Comparison of ENCODE assay signal across 26 mouse cellular contexts in genomic region chr2:131477917-131478316, GRCm38 (mm10). TPM values are rescaled to one million over a fixed set of nuclear protein-coding genes. Genes with fewer than 3 reads are reported as not detected.
DNase-seq lines count a peak whose midpoint lies in the region; ATAC-seq and TF ChIP-seq lines count a peak whose summit lies in the region.
"Had no signal": no experiment of that assay in that cellular context is flagged by ENCODE, and none has a peak within 500 bp of the region (broad histone marks: within the 10 kb centered on the region; RNA-seq: fewer than 3 reads in every experiment).

No protein-coding gene starts in this region.

- H3K9me3 ChIP-seq in embryonic facial prominence, embryonic 14.5 days (ENCODE audit: control insufficient read depth, low read length), result 0 out of 2 replicates have a peak, but pooled peaks cover 5% of the 10 kb centered on the region
- no peaks in the 10 kb centered on the region for H3K9me3 ChIP-seq in embryonic facial prominence, embryonic 10.5 days
- 0 out of 2 replicates have a peak, but pooled peaks cover 4% of the 10 kb centered on the region for H3K9me3 ChIP-seq in intestine, embryonic 14.5 days (ENCODE audit: control insufficient read depth, low read length)
- H3K9me3 ChIP-seq in intestine, postnatal 0 days (ENCODE audit: control insufficient read depth), result peaks cover 4% of the 10 kb centered on the region; the same call in 1 of the 2 replicates
- H3K9me3 ChIP-seq in midbrain, embryonic 11.5 days (ENCODE audit: control insufficient read depth, low read length), result no peaks in the 10 kb centered on the region
- H3K9me3 ChIP-seq in midbrain, embryonic 16.5 days (replicated peaks; ENCODE audit: control insufficient read depth, low read length, poor library complexity, severe bottlenecking), result no peaks in the 10 kb centered on the region
- H3K9me3 ChIP-seq: forebrain, embryonic 13.5 days; heart, embryonic 15.5 days had no signal

- no peaks in the 10 kb centered on the region for H3K36me3 ChIP-seq in embryonic facial prominence, embryonic 14.5 days (ENCODE audit: control insufficient read depth, insufficient read depth, low read length)
- no peaks in the 10 kb centered on the region for H3K36me3 ChIP-seq in embryonic facial prominence, embryonic 10.5 days (replicated peaks)
- no peaks in the 10 kb centered on the region for H3K36me3 ChIP-seq in intestine, embryonic 14.5 days (ENCODE audit: control insufficient read depth, insufficient read depth, low read length)
- H3K36me3 ChIP-seq in intestine, postnatal 0 days (ENCODE audit: control insufficient read depth, insufficient read depth), result no peaks in the 10 kb centered on the region
- no peaks in the 10 kb centered on the region for H3K36me3 ChIP-seq in midbrain, embryonic 11.5 days (ENCODE audit: control insufficient read depth, insufficient read depth, low read length)
- H3K36me3 ChIP-seq in midbrain, embryonic 16.5 days (ENCODE audit: control insufficient read depth, insufficient read depth, low read length), result no peaks in the 10 kb centered on the region
- H3K36me3 ChIP-seq: embryonic facial prominence, embryonic 13.5 days; forebrain, embryonic 10.5 days; heart, embryonic 15.5 days had no signal

- no peak overlapping the region for H3K27ac ChIP-seq in embryonic facial prominence, embryonic 14.5 days (replicated peaks; ENCODE audit: low read depth, low read length)
- no peak overlapping the region for H3K27ac ChIP-seq in embryonic facial prominence, embryonic 10.5 days (replicated peaks)
- H3K27ac ChIP-seq in intestine, embryonic 14.5 days (ENCODE audit: low read depth), result no peak overlapping the region
- H3K27ac ChIP-seq in intestine, postnatal 0 days (ENCODE audit: low read depth, low read length), result no peak overlapping the region
- no peak overlapping the region for H3K27ac ChIP-seq in midbrain, embryonic 11.5 days (ENCODE audit: low read depth, low read length)
- no peak overlapping the region for H3K27ac ChIP-seq in midbrain, embryonic 16.5 days (ENCODE audit: low read length)
- H3K27ac ChIP-seq: embryonic facial prominence, embryonic 13.5 days; forebrain, embryonic 10.5 days; forebrain, embryonic 13.5 days; heart, embryonic 15.5 days; hindbrain, embryonic 14.5 days; hindbrain, postnatal 0 days had no signal

- TF ChIP-seq CTCF in intestine, postnatal 0 days (IDR thresholded peaks at IDR 0.05; ENCODE audit: low read depth), result no peak

- no peak for DNase-seq in embryonic facial prominence, embryonic 14.5 days (ENCODE audit: low spot score)
- no peak for DNase-seq in embryonic facial prominence, embryonic 10.5 days (ENCODE audit: low spot score)
- peak; percentile 36 for DNase-seq in intestine, embryonic 14.5 days (ENCODE audit: low spot score)
- DNase-seq in midbrain, embryonic 11.5 days (ENCODE audit: low spot score, missing footprints), result peak; percentile 62
- DNase-seq in cerebellum, adult 9-11 months, result no peak
- DNase-seq: adrenal gland, adult 8-10 months; adrenal gland, postnatal 25 days; cerebellum, adult 18-20 months; cerebellum, adult 9-10 months; cerebellum, postnatal 25 days; gastrocnemius, adult 2 months; gastrocnemius, postnatal 14 days; heart, adult 2 months; heart, postnatal 36 days had no signal

- 0 out of 2 replicates have a peak, but pooled peaks have one; percentile 18 for ATAC-seq in embryonic facial prominence, embryonic 14.5 days (ENCODE audit: low read depth)
- ATAC-seq in intestine, embryonic 14.5 days (replicated peaks; ENCODE audit: low FRiP score, low TSS enrichment, low read depth), result no peak
- ATAC-seq in intestine, postnatal 0 days, result no peak
- ATAC-seq in midbrain, embryonic 11.5 days (ENCODE audit: low FRiP score), result no peak
- ATAC-seq in midbrain, embryonic 16.5 days, result no peak
- ATAC-seq: activated CD4-positive, CD25-positive, alpha-beta regulatory T cell, adult 4 months; forebrain, embryonic 13.5 days; forebrain, embryonic 16.5 days; hindbrain, postnatal 0 days; inflammation-experienced regulatory T-cells, adult 6 months had no signal

- H3K4me3 ChIP-seq in embryonic facial prominence, embryonic 14.5 days (ENCODE audit: low read depth, low read length), result no peak overlapping the region
- H3K4me3 ChIP-seq in embryonic facial prominence, embryonic 10.5 days, result no peak overlapping the region
- no peak overlapping the region for H3K4me3 ChIP-seq in intestine, embryonic 14.5 days (ENCODE audit: low read depth, low read length)
- no peak overlapping the region for H3K4me3 ChIP-seq in intestine, postnatal 0 days (ENCODE audit: low read depth, low read length)
- H3K4me3 ChIP-seq in midbrain, embryonic 11.5 days (ENCODE audit: low read depth, low read length), result no peak overlapping the region
- H3K4me3 ChIP-seq in midbrain, embryonic 16.5 days (ENCODE audit: low read depth, low read length), result no peak overlapping the region
- H3K4me3 ChIP-seq: embryonic facial prominence, embryonic 13.5 days; forebrain, embryonic 10.5 days; forebrain, embryonic 13.5 days; gastrocnemius, adult 2 months; heart, adult 2 months; heart, embryonic 15.5 days had no signal

- no peak overlapping the region for H3K9ac ChIP-seq in embryonic facial prominence, embryonic 14.5 days (ENCODE audit: low read depth, low read length)
- no peak overlapping the region for H3K9ac ChIP-seq in intestine, embryonic 14.5 days (ENCODE audit: low read length)
- no peak overlapping the region for H3K9ac ChIP-seq in intestine, postnatal 0 days (ENCODE audit: low read depth, low read length)
- H3K9ac ChIP-seq in midbrain, embryonic 11.5 days (ENCODE audit: low read length), result no peak overlapping the region
- H3K9ac ChIP-seq in midbrain, embryonic 16.5 days (ENCODE audit: low read depth, low read length), result no peak overlapping the region
- H3K9ac ChIP-seq: embryonic facial prominence, embryonic 13.5 days; forebrain, embryonic 13.5 days; heart, embryonic 15.5 days; hindbrain, embryonic 14.5 days had no signal

- H3K4me2 ChIP-seq in embryonic facial prominence, embryonic 14.5 days (ENCODE audit: low read depth, low read length), result no peak overlapping the region
- H3K4me2 ChIP-seq in intestine, embryonic 14.5 days (ENCODE audit: low read length), result no peak overlapping the region
- no peak overlapping the region for H3K4me2 ChIP-seq in intestine, postnatal 0 days (replicated peaks; ENCODE audit: low read depth)
- no peak overlapping the region for H3K4me2 ChIP-seq in midbrain, embryonic 11.5 days
- H3K4me2 ChIP-seq in midbrain, embryonic 16.5 days (ENCODE audit: low read length), result no peak overlapping the region
- H3K4me2 ChIP-seq: embryonic facial prominence, embryonic 13.5 days; forebrain, embryonic 13.5 days; heart, embryonic 11.5 days; heart, embryonic 15.5 days; hindbrain, embryonic 14.5 days had no signal

- 0 out of 2 replicates have a peak, but pooled peaks cover 4% of the 10 kb centered on the region for H3K4me1 ChIP-seq in embryonic facial prominence, embryonic 14.5 days (ENCODE audit: control insufficient read depth, insufficient read depth, low read length)
- H3K4me1 ChIP-seq in embryonic facial prominence, embryonic 10.5 days, result peaks cover 5% of the 10 kb centered on the region; the same call in 1 of the 2 replicates
- no peaks in the 10 kb centered on the region for H3K4me1 ChIP-seq in intestine, embryonic 14.5 days (replicated peaks; ENCODE audit: control insufficient read depth, insufficient read depth, low read length)
- H3K4me1 ChIP-seq in intestine, postnatal 0 days (replicated peaks; ENCODE audit: control insufficient read depth, insufficient read depth, low read length), result no peaks in the 10 kb centered on the region
- no peaks in the 10 kb centered on the region for H3K4me1 ChIP-seq in midbrain, embryonic 11.5 days (ENCODE audit: control insufficient read depth, insufficient read depth, low read length)
- no peaks in the 10 kb centered on the region for H3K4me1 ChIP-seq in midbrain, embryonic 16.5 days (ENCODE audit: control insufficient read depth, insufficient read depth, low read length)
- H3K4me1 ChIP-seq: forebrain, embryonic 10.5 days; forebrain, embryonic 13.5 days; heart, embryonic 15.5 days had no signal

- WGBS in embryonic facial prominence, embryonic 14.5 days, result 76% methylated on average over 6 of the region's 6 CpGs
- 86% methylated on average over 6 of the region's 6 CpGs for WGBS in embryonic facial prominence, embryonic 10.5 days
- 86% methylated on average over 6 of the region's 6 CpGs for WGBS in intestine, embryonic 14.5 days
- WGBS in intestine, postnatal 0 days, result 85% methylated on average over 6 of the region's 6 CpGs
- WGBS in midbrain, embryonic 11.5 days, result 91% methylated on average over 6 of the region's 6 CpGs
- 94% methylated on average over 6 of the region's 6 CpGs for WGBS in midbrain, embryonic 16.5 days

- no peaks in the 10 kb centered on the region for H3K27me3 ChIP-seq in embryonic facial prominence, embryonic 14.5 days (replicated peaks; ENCODE audit: control insufficient read depth, insufficient read depth, low read length)
- H3K27me3 ChIP-seq in embryonic facial prominence, embryonic 10.5 days (replicated peaks; ENCODE audit: low read depth, poor library complexity, severe bottlenecking), result no peaks in the 10 kb centered on the region
- no peaks in the 10 kb centered on the region for H3K27me3 ChIP-seq in intestine, embryonic 14.5 days (replicated peaks; ENCODE audit: control insufficient read depth, insufficient read depth, low read length)
- H3K27me3 ChIP-seq in intestine, postnatal 0 days (replicated peaks; ENCODE audit: control insufficient read depth, insufficient read depth, low read length), result no peaks in the 10 kb centered on the region
- no peaks in the 10 kb centered on the region for H3K27me3 ChIP-seq in midbrain, embryonic 11.5 days (ENCODE audit: control insufficient read depth, insufficient read depth, low read length)
- no peaks in the 10 kb centered on the region for H3K27me3 ChIP-seq in midbrain, embryonic 16.5 days (ENCODE audit: control insufficient read depth, insufficient read depth, low read depth, low read length)
- H3K27me3 ChIP-seq: embryonic facial prominence, embryonic 13.5 days; forebrain, embryonic 13.5 days; heart, embryonic 15.5 days had no signal

RNA-seq across cellular contexts. Expression of gene Smox, which starts 13.4 kb away (rescaled TPM):
- polyA plus RNA-seq in embryonic facial prominence, embryonic 14.5 days (2014; fragmentation: Nextera tagmentation; extraction: Ambion mirVana), result 28.9 and 33.2 TPM in 2 replicates
- 36.0 and 42.0 TPM in 2 replicates for polyA plus RNA-seq in embryonic facial prominence, embryonic 10.5 days (2016; fragmentation: Nextera tagmentation; extraction: Ambion mirVana)
- polyA plus RNA-seq in intestine, embryonic 14.5 days (2014; fragmentation: Nextera tagmentation; extraction: Ambion mirVana), result 21.2 and 24.6 TPM in 2 replicates
- 18.0 and 19.9 TPM in 2 replicates for polyA plus RNA-seq in intestine, postnatal 0 days (2015; fragmentation: Nextera tagmentation; extraction: Ambion mirVana)
- 26.2 and 26.9 TPM in 2 replicates for polyA plus RNA-seq in midbrain, embryonic 11.5 days (2014; fragmentation: Nextera tagmentation; extraction: Ambion mirVana)
- polyA plus RNA-seq in midbrain, embryonic 16.5 days (2015; fragmentation: Nextera tagmentation; extraction: Ambion mirVana), result 46.1 and 52.7 TPM in 2 replicates

Comparison
In these comparisons a context has a peak if more than half of its experiments do, and no peak if none do; other contexts are left out.
1. DNase-seq: peak in intestine, embryonic 14.5 days (single experiment) and midbrain, embryonic 11.5 days (single experiment); none in embryonic facial prominence, embryonic 14.5 days (single experiment), embryonic facial prominence, embryonic 10.5 days (single experiment) and cerebellum, adult 9-11 months (single experiment).